10 mouse cellular contexts compared by ENCODE assay signal in the genomic region with DNA sequence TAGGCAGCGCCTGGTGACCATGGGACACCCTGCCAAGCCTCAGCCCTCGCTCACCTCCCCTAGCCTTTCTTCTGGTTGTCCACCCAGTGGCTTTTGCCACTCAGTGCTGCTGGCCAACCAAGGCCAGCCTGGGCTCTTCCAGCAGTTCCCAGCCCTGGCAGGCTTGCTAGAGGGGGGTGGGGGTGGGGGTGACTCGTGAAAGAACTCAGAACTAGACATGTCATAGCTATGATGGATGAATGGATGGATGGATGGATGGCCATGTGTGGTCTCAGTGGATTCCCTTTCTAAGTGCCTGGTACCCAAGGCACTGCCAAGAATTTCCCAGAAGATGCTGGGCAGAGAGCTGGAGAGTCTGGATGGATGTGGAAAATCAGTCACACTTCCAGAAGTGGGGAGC. TPM values are rescaled to one million over a fixed set of nuclear protein-coding genes. Genes with fewer than 3 reads are reported as not detected.
DNase-seq lines count a peak whose midpoint lies in the region; ATAC-seq and TF ChIP-seq lines count a peak whose summit lies in the region.
"Had no signal": no experiment of that assay in that cellular context is flagged by ENCODE, and none has a peak within 500 bp of the region (broad histone marks: within the 10 kb centered on the region; RNA-seq: fewer than 3 reads in every experiment).

No protein-coding gene starts in this region.

- no peaks in the 10 kb centered on the region for H3K9me3 ChIP-seq in heart, embryonic 11.5 days (replicated peaks; ENCODE audit: control insufficient read depth, low read length)
- H3K9me3 ChIP-seq in kidney, embryonic 15.5 days (replicated peaks), result no peaks in the 10 kb centered on the region
- no peaks in the 10 kb centered on the region for H3K9me3 ChIP-seq in embryonic facial prominence, embryonic 10.5 days
- H3K9me3 ChIP-seq: liver, embryonic 13.5 days had no signal

- no peak for DNase-seq in heart, adult 18-20 months
- no peak for DNase-seq in kidney, adult 2 months
- DNase-seq in 3T3-L1 (ENCODE audit: low read depth, low spot score), result peak; percentile 71
- no peak for DNase-seq in embryonic facial prominence, embryonic 10.5 days (ENCODE audit: low spot score)
- DNase-seq in left cerebral cortex, postnatal 36 days (ENCODE audit: low spot score in 2 of 2), result no peak
- DNase-seq: liver, embryonic 13.5 days had no signal

- peaks cover 9% of the 10 kb centered on the region for H3K4me1 ChIP-seq in heart, embryonic 11.5 days (ENCODE audit: control insufficient read depth, insufficient read depth, low read length)
- peaks cover 34% of the 10 kb centered on the region for H3K4me1 ChIP-seq in kidney, embryonic 15.5 days
- peaks cover 3% of the 10 kb centered on the region; the same call in 1 of the 2 replicates for H3K4me1 ChIP-seq in kidney, adult 2 months (ENCODE audit: control insufficient read depth, insufficient read depth, low read length)
- peaks cover 41% of the 10 kb centered on the region for H3K4me1 ChIP-seq in embryonic facial prominence, embryonic 10.5 days

- intact Hi-C loops in left cerebral cortex, postnatal 36 days (cut with DNase I), result loop anchor here (2.0 to 10.0 kb wide), 2 partner anchors 89 to 329 kb away; no protein-coding TSS in a partner anchor

- ATAC-seq in heart, embryonic 11.5 days (replicated peaks; ENCODE audit: insufficient number of reproducible peaks, low FRiP score, low TSS enrichment), result no peak
- ATAC-seq in kidney, embryonic 15.5 days (replicated peaks; ENCODE audit: low FRiP score), result no peak
- no peak for ATAC-seq in megakaryocyte-erythroid progenitor cell, adult 5-6 weeks (replicated peaks; ENCODE audit: low FRiP score, low TSS enrichment, poor library complexity, severe bottlenecking)

- H3K9ac ChIP-seq in heart, embryonic 11.5 days (ENCODE audit: low read depth, low read length), result no peak overlapping the region
- no peak overlapping the region for H3K9ac ChIP-seq in kidney, embryonic 15.5 days

- no peak for TF ChIP-seq POLR2A in kidney, adult 2 months (IDR thresholded peaks at IDR 0.05; ENCODE audit: low read depth, low read length)

- no peak overlapping the region for H3K4me2 ChIP-seq in heart, embryonic 11.5 days
- H3K4me2 ChIP-seq in kidney, embryonic 15.5 days, result no peak overlapping the region
- H3K4me2 ChIP-seq: liver, embryonic 13.5 days had no signal

- WGBS in heart, embryonic 11.5 days (ENCODE audit: insufficient replicate concordance), result 82% methylated on average over 3 of the region's 3 CpGs
- 88% methylated on average over 3 of the region's 3 CpGs for WGBS in kidney, embryonic 15.5 days
- WGBS in kidney, adult 2 months, result 92% methylated on average over 3 of the region's 3 CpGs
- WGBS in embryonic facial prominence, embryonic 10.5 days, result 86% methylated on average over 3 of the region's 3 CpGs

- TF ChIP-seq CTCF in kidney, adult 2 months (conservative IDR thresholded peaks at IDR 0.05; ENCODE audit: insufficient read depth, insufficient read length, low read depth, low read length), result no peak

- no peak overlapping the region for H3K4me3 ChIP-seq in heart, embryonic 11.5 days (ENCODE audit: low read depth, low read length)
- H3K4me3 ChIP-seq in kidney, embryonic 15.5 days (replicated peaks), result no peak overlapping the region
- no peak overlapping the region for H3K4me3 ChIP-seq in kidney, adult 2 months (ENCODE audit: insufficient read depth, low read depth, low read length)
- H3K4me3 ChIP-seq in embryonic facial prominence, embryonic 10.5 days, result no peak overlapping the region
- H3K4me3 ChIP-seq: erythroblast, embryonic 14.5 days; liver, embryonic 13.5 days had no signal

- H3K27ac ChIP-seq in heart, embryonic 11.5 days (ENCODE audit: low read depth, low read length), result 0 out of 2 replicates have a peak overlapping the region, but pooled peaks have one; percentile 18
- H3K27ac ChIP-seq in kidney, embryonic 15.5 days, result 0 out of 2 replicates have a peak overlapping the region, but pooled peaks have one; percentile 49
- no peak overlapping the region for H3K27ac ChIP-seq in kidney, adult 2 months (ENCODE audit: insufficient read depth, low read depth, low read length)
- H3K27ac ChIP-seq in embryonic facial prominence, embryonic 10.5 days (replicated peaks), result peak overlapping the region; percentile 92
- H3K27ac ChIP-seq: liver, embryonic 13.5 days had no signal

- H3K36me3 ChIP-seq in heart, embryonic 11.5 days (ENCODE audit: control insufficient read depth, insufficient read depth, low read length), result no peaks in the 10 kb centered on the region
- no peaks in the 10 kb centered on the region for H3K36me3 ChIP-seq in kidney, embryonic 15.5 days
- no peaks in the 10 kb centered on the region for H3K36me3 ChIP-seq in kidney, adult 2 months (ENCODE audit: control insufficient read depth, insufficient read depth, low read length)
- H3K36me3 ChIP-seq in embryonic facial prominence, embryonic 10.5 days (replicated peaks), result no peaks in the 10 kb centered on the region
- H3K36me3 ChIP-seq: liver, embryonic 13.5 days had no signal

- H3K27me3 ChIP-seq in heart, embryonic 11.5 days (ENCODE audit: control insufficient read depth, insufficient read depth, low read length), result no peaks in the 10 kb centered on the region
- H3K27me3 ChIP-seq in kidney, embryonic 15.5 days, result no peaks in the 10 kb centered on the region; the same call in none of the 2 replicates
- H3K27me3 ChIP-seq in kidney, adult 2 months (replicated peaks; ENCODE audit: control insufficient read depth, insufficient read depth, low read length), result no peaks in the 10 kb centered on the region
- H3K27me3 ChIP-seq in embryonic facial prominence, embryonic 10.5 days (replicated peaks; ENCODE audit: low read depth, poor library complexity, severe bottlenecking), result peaks cover 31% of the 10 kb centered on the region

RNA-seq across cellular contexts. Expression of a gene that starts 35.0 kb away (rescaled TPM):
- polyA plus RNA-seq in heart, embryonic 11.5 days (2014; fragmentation: Nextera tagmentation; extraction: Ambion mirVana), result 8.9 and 11.8 TPM in 2 replicates
- 1 to 10 TPM; 1.7 to 2.6 TPM for total RNA-seq in heart, adult 18-20 months (2021)
- polyA plus RNA-seq in kidney, embryonic 15.5 days (2015; fragmentation: Nextera tagmentation; extraction: Ambion mirVana), result 19.0 and 20.4 TPM in 2 replicates
- 41.0 and 44.4 TPM in 2 replicates for polyA plus RNA-seq in kidney, adult 2 months (2012; rRNA removed)
- 7.3 and 7.4 TPM in 2 replicates for polyA plus RNA-seq in embryonic facial prominence, embryonic 10.5 days (2016; fragmentation: Nextera tagmentation; extraction: Ambion mirVana)
- 1 to 10 TPM; 4.4 to 5.8 TPM for total RNA-seq in left cerebral cortex, postnatal 36 days (2021)
- total RNA-seq in megakaryocyte-erythroid progenitor cell, adult 5-6 weeks (2014; fragmentation: Nextera tagmentation), result 0.48 and 1.1 TPM in 2 replicates
- 1.6 and 3.8 TPM in 2 replicates for total RNA-seq in megakaryocyte-erythroid progenitor cell, adult 5-6 weeks (2017)
